Mouse (Mus musculus) spleen, postnatal 4 days (tissue): ENCODE data around the gene Fkbp5.
"Not testable (repeated sequence)": the region's sequence is repeated elsewhere in the genome, so short reads cannot be mapped to it uniquely, and the experiment has no call there.

Source experiments
- DNase-seq, 2 experiments: peaks; one replicate each; pipeline ENCODE4 v3.0.0; 2022; ENCODE audit warnings: low spot score in 2 of 2

Gene Fkbp5

DNA sequence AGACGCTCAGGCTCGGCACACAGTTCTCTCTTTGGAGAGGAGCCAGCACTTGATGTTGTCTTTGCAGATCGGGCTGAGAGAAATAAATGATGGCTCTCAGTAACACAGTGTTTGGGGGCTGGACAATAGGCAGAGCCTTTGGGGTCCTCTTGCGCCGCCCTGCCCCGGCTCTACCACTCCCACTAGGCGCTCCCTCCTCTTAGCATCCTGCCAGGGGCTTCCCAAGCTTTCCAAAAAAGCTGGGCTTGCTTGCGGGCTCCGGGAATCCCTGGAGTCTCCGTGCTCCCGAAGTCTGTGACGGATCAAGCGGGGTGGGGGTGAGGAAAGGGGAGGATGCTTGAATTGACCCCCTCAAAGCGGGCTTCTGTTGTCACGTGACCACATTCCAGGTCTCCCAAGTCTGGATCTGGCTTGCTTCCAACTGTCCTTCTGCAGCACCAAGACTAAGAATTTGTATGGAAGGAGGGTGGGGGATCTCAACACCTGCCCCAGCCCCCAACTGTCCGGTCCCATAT is at the start of gene Fkbp5:
Fkbp5 (minus strand) TSS at position 87 of the 515 bp plus-strand sequence.
- no peak for DNase-seq

DNA sequence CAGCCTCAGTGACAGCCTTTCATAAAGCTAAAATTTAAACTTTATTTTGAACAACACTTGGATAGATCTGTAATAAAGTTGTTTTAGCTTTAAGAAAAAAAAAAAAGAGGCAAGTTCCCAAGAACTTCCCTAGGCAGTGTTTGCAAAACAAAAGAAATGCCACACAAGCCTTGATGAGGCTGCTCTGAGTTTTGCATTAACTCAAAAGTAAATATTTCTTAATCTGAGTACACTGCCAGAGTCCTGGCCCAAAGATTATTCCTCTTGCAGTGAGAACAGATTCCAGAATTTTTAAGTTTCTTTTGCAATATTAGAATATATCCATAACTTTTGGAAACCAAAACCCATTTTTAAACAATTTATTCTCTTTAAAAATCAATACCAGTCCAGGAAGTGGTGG is 47.9 kb upstream of the Fkbp5 start:
- DNase-seq = no peak

DNA sequence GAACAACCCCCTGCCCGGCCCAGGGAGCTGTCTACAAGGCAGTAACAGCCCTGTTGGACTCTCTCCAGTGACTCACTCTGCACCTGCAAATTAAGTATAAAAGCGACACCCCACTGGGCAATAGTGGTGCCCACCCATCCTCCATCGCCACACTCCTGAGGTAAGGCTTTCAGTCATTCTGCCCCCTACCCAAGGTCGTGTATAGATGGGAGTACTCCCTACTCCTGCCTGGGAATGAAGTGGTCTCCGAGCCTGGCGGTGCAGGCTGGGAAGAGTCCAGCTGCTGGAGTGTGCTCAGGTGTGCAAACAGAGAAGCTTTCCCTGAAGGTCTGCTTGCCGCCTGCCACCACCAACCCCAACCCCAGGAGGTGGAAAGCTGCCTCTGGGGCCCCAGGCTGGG is 44.3 kb upstream of the Fkbp5 start:
- no peak for DNase-seq

DNA sequence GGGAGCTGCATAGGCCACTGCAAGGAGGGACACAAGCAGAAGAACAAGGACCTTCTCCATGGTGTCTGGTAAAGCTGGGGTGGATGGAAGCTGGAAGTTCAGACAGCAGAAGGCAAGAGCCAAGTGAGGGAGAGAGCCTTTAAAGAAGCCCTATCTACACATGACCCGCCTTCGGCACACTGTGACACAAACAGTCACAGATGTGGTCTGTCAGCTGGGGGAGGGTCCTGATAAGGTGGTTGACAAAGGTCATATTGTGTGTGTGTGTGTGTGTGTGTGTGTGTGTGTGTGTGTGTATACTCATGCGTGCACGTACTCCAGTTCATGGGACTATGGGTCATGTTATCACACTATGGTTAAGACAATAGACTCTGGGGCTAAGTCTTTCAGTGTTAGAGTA is 43.3 kb upstream of the Fkbp5 start, which contains the start of gene Clps:
Clps (minus strand) TSS at position 169 of the 400 bp plus-strand sequence.
- DNase-seq = no peak

DNA sequence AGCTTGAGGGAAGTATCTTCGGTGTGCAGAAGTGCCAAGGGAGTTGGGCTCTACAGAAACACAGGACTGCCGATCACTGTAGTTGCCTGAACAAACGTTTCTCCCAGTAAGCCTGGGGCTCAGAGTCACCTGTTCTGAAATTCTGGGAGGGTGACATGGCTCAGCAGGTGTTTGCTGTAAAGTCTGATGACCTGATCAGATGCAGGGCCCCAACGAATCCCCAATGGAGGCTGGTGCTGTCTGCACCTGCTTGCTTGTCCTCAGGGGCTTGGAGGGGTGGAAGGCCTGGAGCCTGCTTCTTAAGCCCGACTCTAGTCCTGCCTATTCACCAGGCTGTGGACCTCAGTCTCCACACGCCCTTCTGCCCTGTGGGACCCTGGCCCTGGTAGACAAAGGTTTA is 40.4 kb upstream of the Fkbp5 start:
- no peak for DNase-seq

DNA sequence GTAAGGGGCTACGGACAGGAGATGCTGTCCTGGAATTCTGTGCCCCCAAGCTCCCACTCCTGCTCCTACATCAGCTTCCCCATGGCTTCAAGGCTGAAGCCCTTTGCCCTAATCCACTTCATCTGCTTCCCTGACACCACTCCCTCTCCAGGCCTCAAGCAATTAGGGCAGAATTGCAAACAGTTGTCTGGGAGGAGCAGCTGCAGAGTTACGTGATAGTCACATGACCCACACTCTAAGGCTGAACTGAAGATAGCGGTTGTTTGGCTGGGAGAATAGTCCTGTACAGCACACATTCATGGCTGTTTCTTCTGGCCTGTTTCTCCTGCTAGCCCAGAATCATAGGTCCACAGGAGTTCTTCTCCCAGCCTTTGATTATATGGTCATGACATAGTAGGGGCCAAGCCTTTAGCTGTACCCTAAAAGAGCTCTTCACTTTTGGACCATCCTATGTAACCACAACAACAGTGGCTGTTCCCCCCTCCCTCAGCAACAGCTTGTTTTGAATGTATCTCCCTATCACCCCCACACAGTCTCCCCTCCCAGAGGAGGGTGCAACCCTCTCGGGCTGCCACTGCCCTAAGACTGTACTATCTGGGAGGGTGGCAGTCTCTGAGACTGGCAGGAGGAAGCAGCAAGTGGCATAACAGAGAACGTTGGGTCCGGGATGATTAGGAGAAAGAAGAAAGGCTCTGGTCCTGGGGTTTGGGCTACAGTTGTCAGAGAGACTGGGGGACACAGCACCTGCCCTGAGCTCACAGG is 39.5 kb upstream of the Fkbp5 start:
- no peak for DNase-seq

DNA sequence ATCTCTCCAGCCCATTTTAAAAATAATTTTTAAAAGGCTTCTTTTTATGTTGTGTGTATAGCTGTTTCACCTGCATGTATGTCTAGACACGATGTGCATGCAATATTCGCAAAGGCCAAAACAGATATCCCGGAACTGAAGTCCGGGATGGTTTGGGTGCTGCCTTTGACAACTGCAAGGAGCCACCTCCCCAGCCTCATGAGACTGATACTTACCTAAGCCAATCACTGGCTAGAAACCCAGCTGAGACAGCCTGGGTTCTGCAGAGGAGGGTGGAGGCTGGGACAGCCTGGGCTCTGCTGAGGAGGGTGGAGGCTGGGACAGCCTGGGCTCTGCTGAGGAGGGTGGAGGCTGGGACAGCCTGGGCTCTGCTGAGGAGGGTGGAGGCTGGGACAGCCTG is 36.7 kb upstream of the Fkbp5 start:
- DNase-seq = not testable (repeated sequence)

DNA sequence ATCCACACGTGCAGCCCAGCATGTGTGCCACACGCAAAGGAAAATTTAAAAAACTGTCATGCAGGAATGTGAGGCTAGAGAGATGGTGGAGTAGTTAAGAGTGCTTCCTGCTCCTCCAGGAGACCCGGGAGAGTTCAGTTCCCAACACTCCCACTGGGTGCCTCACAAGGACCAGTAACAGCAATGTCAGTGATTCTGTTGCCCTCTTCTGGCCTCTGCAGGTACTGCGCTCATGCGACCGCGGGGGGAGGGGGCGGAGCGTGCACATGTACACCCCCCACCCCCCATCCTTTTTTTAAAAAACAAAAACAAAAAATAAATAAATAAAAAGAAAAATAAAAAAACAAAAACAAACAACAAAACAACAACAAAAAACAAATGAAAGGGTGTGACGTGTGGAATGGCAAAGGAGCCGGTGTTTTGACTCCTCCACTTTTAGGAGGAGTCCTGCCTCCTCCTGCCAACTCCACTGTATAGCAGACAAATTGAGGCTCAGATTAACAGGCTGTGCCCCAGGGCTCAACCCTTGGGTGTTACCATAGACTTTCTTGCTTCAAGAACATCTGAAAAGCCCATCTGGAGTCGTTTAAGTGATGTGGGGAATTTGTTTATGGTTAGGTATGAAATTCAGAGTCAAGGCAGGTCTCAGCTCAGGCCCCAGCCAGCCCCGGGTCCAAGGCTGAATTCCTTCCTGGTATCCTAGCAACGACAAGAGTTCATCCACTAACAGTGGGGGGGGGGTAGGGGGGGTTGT is 35.9 kb upstream of the Fkbp5 start:
- peak; percentile 50 to 82 for DNase-seq

DNA sequence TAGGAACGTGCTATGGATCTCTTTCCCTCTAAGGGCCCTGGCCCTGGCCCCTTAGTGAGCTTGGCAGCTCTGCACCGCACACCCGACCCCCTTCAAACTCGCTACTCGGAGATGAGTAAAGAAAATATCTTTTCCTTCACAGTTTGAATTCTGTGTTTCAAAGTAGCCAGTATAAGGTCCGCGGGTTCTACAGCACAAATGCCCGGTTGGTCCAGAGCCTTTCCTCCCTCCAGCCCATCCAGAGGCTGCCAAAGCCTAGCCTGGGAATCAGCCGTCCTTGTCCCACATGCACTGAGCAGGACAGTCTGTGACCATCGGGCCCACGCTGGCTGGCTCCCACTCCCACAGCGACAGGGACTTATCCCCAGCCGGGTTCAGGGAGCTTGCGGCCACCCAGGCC is 31.8 kb upstream of the Fkbp5 start, which contains the start of gene Clpsl2:
Clpsl2 (plus strand) TSS at position 301 of the 400 bp plus-strand sequence.
- no peak for DNase-seq

DNA sequence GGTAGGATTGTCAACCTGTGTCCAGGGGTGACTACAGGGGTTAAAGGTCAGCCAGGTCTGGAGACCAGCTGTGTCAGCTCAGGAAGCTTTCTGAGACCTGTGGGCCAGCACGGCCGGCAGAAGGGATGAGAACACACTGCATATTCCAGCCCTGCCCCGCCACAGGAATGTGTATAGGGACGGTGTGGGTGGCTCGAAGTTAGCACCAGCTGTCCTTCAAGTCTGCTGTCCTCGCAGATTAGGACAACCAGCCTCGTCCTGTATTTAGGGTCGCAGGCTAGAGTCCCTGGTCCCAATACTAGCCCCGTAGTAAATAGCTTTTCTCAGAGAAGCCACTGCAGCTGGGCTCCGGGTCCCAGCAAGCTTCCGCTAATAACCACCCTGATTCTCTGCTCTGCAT is 31.2 kb upstream of the Fkbp5 start:
- DNase-seq = no peak

DNA sequence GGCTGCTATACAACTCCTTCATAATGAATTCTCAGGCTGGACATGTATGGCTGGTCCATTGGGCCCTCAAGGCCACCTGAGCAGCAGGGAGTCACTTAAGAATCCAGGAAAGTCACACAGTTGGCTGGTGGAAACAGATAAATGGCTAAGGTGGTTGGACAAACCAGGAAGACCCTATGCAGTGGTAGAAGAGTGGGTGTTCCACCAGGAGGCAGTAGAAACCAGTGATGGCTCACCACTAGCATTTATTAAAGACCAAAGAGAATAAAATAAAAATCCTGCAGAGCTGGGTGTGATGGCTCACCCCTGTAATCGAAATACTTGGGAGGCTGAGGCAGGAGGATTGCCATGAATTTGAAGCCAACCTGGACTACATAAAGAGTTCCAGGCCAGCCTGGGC is 29.6 kb upstream of the Fkbp5 start:
- no peak for DNase-seq

DNA sequence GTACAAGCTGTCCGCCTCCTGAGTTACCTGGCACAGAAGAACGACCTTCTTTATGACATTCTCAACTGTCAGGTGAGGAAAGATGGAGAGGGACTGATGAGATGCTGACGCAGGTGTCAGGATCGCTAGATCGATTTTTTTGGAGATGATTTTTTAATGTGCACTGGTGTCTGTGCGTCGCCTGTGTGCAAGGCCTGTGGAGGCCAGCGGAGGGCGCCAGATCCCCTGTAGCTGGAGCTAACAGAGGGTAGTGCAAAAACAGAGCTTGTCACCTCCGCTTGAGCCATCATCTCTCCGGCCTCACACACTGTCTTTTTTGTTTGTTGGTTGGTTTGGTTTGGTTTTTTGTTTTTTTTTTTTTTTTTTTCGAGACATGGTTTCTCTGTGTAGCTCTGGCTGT is 20.6 kb upstream of the Fkbp5 start:
- no peak for DNase-seq

DNA sequence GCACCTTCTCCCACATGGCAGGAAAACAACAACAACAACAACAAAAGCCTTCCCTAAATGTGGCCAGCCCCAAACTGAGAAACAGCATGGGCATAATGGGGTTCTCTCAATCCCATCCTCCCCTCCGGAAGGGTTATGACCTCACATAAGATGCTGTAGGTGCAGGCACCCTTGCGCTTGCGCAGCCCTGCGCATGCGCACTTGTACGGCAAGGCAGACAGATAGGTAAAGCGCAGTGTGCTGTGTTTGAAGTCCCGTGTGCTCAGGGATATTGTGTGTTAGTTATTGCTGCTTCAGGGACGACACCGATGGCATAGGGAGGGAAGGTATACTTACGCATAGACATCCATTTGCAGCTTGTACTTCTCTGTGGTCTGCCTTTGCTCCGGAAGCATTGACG is 16.0 kb upstream of the Fkbp5 start:
- DNase-seq = no peak

DNA sequence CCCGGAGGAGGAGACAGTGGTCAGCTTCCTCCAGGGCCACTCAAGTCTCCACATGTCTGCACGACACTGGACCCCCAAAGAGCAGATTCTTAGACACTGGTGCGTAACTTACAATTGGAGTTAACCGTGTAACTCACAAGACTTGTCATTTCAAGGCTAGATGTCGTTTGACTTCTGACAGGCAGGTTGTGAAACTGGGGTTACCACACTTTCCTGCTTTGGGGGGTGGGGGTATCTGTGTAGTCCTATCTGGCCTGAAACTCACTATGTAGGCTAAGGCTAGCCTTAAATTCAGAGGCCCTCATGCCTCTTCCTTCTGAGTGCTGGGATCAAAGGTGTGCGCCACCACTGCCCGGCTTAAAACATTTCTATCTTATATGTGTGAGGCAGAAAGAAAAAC is 15.2 kb upstream of the Fkbp5 start:
- DNase-seq = no peak

DNA sequence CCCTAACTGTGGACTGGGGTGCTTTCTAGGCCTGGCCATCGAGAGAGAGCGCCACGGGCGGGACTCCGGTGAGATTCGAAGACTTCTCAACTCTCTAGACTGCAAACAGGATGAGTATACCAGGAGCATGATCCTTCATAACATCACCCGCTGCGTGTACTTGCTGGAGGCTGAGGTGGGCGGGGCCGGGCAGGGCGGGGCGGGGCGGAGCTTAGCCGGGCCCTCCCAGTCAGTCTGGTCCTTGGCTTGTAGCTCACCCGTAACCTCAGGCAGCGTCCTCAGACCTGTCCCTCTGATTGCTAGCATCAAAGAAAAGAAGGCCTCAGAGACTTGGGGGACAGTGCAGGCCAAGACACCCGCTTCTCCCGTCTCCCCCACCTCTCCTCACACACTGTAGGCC is 14.6 kb upstream of the Fkbp5 start:
- no peak for DNase-seq

DNA sequence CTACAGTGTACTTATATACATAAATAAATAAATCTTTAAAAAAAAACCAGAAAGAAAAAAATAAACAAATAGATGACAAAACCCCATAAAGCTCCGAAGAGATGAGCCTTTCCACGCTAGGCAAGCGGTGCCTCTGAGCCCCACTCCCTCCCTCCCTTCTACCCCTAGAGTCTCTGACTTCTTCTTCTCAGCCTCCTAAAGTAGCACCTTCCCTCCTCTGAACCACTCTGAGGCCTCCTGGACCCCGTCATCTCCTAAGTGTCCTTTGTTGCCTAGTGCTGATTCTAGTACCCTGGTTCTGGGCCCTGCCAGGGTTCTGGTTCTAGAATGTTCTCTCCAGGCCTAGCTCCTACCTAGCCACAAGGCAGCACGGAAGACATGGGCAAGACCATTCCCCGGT is 13.2 kb upstream of the Fkbp5 start, which contains the start of gene Armc12:
Armc12 (plus strand) TSS at position 301 of the 400 bp plus-strand sequence.
- DNase-seq = no peak

DNA sequence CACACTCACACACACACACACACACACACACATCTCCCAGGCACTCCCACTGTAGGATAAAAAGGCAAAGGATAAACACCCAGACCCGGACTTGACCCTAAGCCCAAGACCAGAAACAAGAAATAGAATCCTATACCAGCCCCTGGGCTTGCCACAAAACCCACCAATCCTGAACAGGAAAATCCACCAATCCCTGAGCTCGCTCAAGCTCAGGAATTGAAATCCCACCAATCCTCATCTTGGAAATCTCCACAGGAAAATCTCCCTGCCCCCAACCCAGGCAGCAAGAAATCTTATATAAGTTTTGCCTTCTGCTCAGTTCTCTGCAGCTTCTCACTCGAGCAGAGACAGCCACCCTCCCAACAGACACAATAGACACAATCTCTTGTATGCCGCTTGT is 11.8 kb upstream of the Fkbp5 start:
- DNase-seq = no peak

DNA sequence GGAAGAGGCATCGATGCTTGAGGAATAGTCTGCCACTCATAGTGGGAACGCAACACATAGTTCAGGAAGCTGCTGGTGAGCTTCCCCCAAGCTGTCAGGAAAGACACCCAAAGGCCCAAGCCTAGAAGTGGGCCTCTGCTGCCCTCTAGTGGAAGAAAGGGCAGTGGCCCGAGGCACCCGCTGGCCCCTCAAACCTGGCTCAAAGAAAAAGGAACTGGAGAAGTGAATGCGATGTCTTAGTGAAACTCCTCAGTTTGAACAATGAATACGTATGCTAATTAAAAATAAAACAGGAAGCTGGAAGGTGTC is 10.7 kb upstream of the Fkbp5 start:
- peak; percentile 82 to 92 for DNase-seq

DNA sequence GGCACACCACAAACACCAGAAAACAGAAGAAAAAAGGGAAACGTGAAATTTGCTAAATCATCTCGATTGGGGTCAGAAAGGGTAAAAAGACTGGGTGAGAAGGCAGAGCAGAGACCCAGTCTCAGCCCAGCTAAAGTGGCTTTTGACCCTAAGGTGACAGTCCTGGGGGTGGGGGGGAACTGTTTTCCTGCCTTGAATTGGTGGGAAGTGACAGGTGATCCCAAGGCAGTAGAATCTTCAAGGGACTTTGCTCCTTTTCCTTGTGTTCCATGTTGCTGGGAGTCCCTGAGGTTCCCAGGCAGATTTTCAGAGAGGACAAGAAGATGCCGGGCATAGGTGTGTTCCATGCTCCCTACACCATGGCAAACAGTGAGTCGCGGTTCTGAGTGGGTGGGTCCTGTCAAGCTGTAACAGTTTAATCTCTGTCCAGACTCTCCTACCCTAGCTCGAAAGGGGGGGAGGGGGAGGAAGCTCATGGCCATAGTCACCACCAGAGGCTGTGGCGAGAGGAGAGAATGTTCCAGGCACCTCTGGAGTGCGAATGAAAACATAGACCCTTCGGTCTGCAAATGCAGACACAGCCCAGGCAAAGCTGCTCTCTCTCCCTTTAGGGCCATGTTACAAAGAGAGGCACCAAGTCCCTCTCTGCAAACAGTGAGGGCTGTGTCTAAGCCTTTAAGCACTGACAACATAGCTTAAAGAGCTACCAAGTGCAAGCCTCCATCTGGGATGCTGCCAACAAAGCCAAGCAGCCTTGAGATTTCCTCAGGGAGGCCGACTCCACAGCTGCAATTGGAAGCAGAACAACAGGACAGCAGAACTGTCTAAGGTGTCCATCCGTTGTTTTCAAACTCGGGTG is 10.1 kb upstream of the Fkbp5 start:
- DNase-seq = no peak

DNA sequence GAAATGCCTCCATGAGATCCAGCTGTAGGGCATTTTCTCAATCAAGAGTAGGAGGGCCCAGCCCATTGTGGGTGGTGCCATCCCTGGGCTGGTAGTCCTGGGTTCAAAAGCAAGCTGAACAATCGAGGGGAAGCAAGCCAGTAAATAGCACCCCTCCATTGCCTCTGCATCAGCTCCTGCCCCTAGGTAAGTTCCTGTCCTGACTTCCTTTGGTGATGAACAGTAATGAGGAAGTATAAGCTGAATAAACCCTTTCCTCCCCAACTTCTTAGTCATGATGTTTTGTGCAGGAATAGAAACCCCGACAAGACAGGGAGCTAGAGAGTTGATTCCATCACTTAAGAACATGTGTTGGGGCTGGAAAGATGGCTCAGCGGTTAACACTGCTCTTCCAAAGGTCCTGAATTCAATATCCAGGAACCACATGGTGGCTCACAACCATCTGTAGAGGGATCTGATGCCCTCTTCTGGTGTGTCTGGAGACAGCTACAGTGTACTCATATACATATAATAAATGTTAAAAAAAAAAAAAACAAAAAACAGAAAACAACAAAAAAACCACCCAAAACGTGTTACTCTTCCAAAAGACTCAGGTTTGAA is 7.6 kb upstream of the Fkbp5 start:
- no peak for DNase-seq

DNA sequence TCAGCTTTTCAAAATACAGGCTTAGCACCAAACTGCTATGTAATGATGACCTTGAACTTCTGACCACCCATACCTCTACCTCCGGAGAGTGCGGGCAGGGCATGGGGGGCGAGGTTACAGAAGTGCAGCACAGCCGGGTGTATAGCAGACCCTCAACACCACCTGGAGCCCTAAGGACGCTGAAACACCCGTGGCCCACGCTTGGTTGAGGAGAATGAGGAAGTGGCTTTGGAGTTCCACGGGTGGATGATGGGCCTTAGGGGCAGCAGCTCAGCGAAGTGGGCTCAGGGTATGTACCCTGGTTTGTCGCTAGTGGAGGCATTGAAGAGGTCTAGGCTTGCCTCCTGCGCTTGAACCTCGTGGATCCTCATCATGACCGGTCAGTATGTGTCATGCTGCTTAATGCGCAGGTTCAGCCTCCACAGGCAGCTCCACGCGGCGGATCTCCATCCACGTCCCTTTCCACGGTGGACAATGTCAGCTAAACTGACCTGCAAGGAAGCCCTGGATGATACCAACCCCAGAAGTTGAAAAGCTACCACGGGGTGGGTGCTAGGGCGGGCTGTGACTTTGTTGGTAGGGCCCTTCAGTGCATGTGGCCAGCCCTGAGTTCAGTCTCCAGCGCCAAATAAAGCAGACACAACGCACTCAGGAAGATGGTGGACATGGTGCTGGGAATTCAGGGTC is 6.8 kb upstream of the Fkbp5 start:
- DNase-seq = peak; percentile 33 to 75
